Mouse (Mus musculus): Measurements from ENCODE around the gene Krtap19-3. TPM values are rescaled to one million over a fixed set of nuclear protein-coding genes. Genes with fewer than 3 reads are reported as not detected.

Krtap19-3 gene
- not detected in 2 replicates for polyA plus RNA-seq (2015; fragmentation: Nextera tagmentation; extraction: Ambion mirVana)

DNA sequence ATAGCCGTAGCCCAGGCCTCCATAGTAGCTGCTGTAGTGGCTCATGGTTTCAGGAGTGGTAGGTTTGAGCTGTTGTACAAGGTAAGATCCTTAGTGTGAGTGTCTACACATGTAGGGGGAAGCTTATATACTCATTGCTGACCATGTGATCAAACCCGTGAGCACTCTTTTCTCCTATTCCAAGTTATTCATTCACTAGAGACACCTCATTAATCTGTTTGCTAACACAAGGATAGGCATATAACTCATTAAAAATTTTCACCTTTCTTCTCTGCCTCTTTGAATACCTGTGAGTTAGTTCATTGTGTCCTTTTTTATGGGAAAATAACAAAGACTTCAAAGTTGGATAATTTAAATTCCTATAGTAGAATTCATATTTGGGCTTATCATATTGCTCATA is at the start of gene Krtap19-3:
Gene Krtap19-3 (minus strand): TSS at position 101 of the 400 bp plus-strand sequence.
- no peaks in the 10 kb centered on the region for H3K4me1 ChIP-seq (replicated peaks; ENCODE audit: control insufficient read depth, insufficient read depth, low read length)
- no peaks in the 10 kb centered on the region for H3K27me3 ChIP-seq (ENCODE audit: control insufficient read depth, insufficient read depth, low read depth, low read length)
- no peak within 1 kb of the TSS for H3K4me3 ChIP-seq (ENCODE audit: low read length)
- no peaks in the 10 kb centered on the region for H3K9me3 ChIP-seq (ENCODE audit: control insufficient read depth, low read length)
- no peak within 1 kb of the TSS for H3K9ac ChIP-seq (ENCODE audit: low read length)
- no peak within 1 kb of the TSS for H3K4me2 ChIP-seq (ENCODE audit: low read depth, low read length)
- no peaks in the 10 kb centered on the region for H3K36me3 ChIP-seq (ENCODE audit: control insufficient read depth, insufficient read depth, low read length)
- 72% methylated on average over 2 of the region's 2 CpGs for WGBS
- no peak within 1 kb of the TSS for H3K27ac ChIP-seq (ENCODE audit: low read length)
- ATAC-seq (ENCODE audit: low read depth): no peak

DNA sequence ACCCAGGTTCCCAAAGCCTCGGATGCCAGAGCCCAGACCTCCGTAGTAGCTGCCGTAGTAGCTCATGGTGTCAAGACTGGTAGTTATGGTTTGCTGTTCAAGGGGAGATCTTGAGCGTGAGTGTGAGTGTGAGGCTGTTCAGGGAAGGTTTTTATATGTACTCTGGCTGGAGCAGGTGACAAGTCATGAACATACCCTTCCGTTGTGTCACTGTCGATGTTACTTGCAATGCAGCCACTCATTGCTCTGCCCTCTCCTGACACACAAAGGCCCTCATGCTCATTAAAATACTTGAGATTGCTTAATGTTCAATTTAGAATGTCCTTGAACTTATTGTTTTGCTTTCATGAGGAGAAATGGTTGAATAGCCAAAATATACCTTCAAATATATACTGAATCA is 18.5 kb upstream of the Krtap19-3 start, which contains the start of gene Krtap19-5:
Gene Krtap19-5 (minus strand): TSS at position 101 of the 400 bp plus-strand sequence.
- Histone ChIP-seq H3K4me3 (ENCODE audit: low read length) (no peak within 1 kb of the TSS), H3K27ac (ENCODE audit: low read length) (no peak within 1 kb of the TSS), H3K4me2 (ENCODE audit: low read depth, low read length) (no peak within 1 kb of the TSS), H3K9me3 (ENCODE audit: control insufficient read depth, low read length) (no peaks in the 10 kb centered on the region), H3K27me3 (ENCODE audit: control insufficient read depth, insufficient read depth, low read depth, low read length) (no peaks in the 10 kb centered on the region), H3K36me3 (ENCODE audit: control insufficient read depth, insufficient read depth, low read length) (no peaks in the 10 kb centered on the region), H3K4me1 (replicated peaks; ENCODE audit: control insufficient read depth, insufficient read depth, low read length) (no peaks in the 10 kb centered on the region), H3K9ac (ENCODE audit: low read length) (no peak within 1 kb of the TSS)
- 83% methylated on average over 6 of the region's 6 CpGs for whole genome bisulfite sequencing
- no peak for ATAC-seq (ENCODE audit: low read depth)

DNA sequence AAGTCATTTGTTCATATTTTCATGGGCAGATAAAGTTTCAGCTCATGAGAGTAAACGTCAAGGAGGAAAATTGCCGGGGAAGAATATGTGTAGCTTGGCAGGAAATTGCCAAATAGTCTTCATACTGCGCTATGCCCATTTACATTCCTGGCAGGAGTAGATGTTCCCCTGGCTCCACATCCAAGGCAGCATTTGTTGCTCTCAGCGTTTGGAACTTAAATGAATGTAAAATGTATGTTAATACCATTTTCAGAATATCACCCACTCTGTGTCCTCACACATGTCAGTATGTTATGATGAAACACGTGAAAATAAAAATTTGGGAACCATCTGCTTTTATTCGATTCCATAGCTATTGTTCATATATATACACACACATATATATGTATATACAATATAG is 9.0 kb upstream of the Krtap19-3 start:
- Histone ChIP-seq H3K4me2 (ENCODE audit: low read depth, low read length) (no peak overlapping the region), H3K36me3 (ENCODE audit: control insufficient read depth, insufficient read depth, low read length) (no peaks in the 10 kb centered on the region), H3K4me1 (replicated peaks; ENCODE audit: control insufficient read depth, insufficient read depth, low read length) (no peaks in the 10 kb centered on the region), H3K9me3 (ENCODE audit: control insufficient read depth, low read length) (no peaks in the 10 kb centered on the region), H3K9ac (ENCODE audit: low read length) (no peak overlapping the region), H3K27me3 (ENCODE audit: control insufficient read depth, insufficient read depth, low read depth, low read length) (no peaks in the 10 kb centered on the region), H3K4me3 (ENCODE audit: low read length) (no peak overlapping the region), H3K27ac (ENCODE audit: low read length) (no peak overlapping the region)
- WGBS: 71% methylated on average over 6 of the region's 6 CpGs
- ATAC-seq (ENCODE audit: low read depth): no peak

DNA sequence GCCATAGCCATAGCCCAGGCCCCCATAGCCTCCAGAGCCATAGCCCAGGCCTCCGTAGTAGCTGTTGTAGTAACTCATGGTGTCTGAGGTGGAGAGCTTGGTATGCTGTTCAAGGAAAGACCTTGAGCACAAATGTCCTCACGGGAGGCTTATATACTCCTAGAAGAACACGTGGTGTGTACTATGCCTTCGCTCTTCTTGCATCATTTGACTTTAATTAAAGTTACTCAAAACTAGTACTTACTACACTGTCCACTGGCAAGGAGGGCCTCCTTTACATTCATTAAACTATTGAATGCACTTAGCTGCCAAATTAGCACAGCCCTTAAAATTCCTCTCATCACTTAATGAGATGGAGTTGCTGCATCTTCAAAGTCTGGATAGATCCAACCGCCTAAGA is 7.2 kb upstream of the Krtap19-3 start, which contains the start of gene Krtap19-4:
Gene Krtap19-4 (minus strand): TSS at position 101 of the 400 bp plus-strand sequence.
- Histone ChIP-seq H3K4me1 (replicated peaks; ENCODE audit: control insufficient read depth, insufficient read depth, low read length) (no peaks in the 10 kb centered on the region), H3K4me3 (ENCODE audit: low read length) (no peak within 1 kb of the TSS), H3K36me3 (ENCODE audit: control insufficient read depth, insufficient read depth, low read length) (no peaks in the 10 kb centered on the region), H3K9me3 (ENCODE audit: control insufficient read depth, low read length) (no peaks in the 10 kb centered on the region), H3K27ac (ENCODE audit: low read length) (no peak within 1 kb of the TSS), H3K9ac (ENCODE audit: low read length) (no peak within 1 kb of the TSS), H3K4me2 (ENCODE audit: low read depth, low read length) (no peak within 1 kb of the TSS), H3K27me3 (ENCODE audit: control insufficient read depth, insufficient read depth, low read depth, low read length) (no peaks in the 10 kb centered on the region)
- ATAC-seq (ENCODE audit: low read depth): no peak
- WGBS: 84% methylated on average over 5 of the region's 5 CpGs

DNA sequence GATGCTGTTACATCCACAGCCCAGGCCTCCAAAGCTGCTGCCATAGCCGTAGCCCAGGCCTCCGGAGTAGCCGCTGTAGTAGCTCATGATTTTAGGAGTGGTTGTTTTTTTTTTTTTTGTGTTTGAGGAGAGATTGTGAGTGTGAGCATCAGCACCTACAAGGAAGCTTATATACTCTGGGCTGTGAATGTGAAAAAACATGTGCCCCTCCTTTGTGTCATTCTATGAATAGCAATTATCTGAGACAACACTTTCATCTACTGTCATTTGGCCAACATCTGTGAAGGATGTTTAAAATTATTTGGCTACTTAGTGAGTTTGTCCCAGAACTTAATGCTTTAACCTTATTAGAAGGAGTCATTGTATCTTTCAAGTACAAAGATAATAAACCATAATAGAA is 3.7 kb downstream of the Krtap19-3 start, which contains the start of gene Krtap19-2:
Gene Krtap19-2 (minus strand): TSS at position 101 of the 400 bp plus-strand sequence.
- 90% methylated on average over 3 of the region's 3 CpGs for WGBS
- no peak within 1 kb of the TSS for H3K4me3 ChIP-seq (ENCODE audit: low read length)
- no peak for ATAC-seq (ENCODE audit: low read depth)

DNA sequence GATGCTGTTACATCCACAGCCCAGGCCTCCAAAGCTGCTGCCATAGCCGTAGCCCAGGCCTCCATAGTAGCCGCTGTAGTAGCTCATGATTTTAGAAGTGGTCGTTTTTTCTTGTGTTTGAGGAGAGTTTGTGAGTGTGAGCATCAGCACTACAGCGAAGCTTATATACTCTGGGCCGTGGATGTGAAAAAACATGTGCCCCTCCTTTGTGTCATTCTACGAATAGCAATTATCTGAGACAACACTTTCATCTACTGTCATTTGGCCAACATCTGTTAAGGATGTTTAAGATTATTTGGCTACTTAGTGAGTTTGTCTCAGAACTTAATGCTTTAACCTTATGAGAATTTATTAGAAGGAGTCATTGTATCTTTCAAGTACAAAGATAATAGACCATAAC is 8.5 kb downstream of the Krtap19-3 start, which contains the start of gene Krtap19-1:
Gene Krtap19-1 (minus strand): TSS at position 101 of the 400 bp plus-strand sequence.
- Histone ChIP-seq H3K27me3 (ENCODE audit: control insufficient read depth, insufficient read depth, low read depth, low read length) (no peaks in the 10 kb centered on the region), H3K27ac (ENCODE audit: low read length) (no peak within 1 kb of the TSS), H3K4me1 (replicated peaks; ENCODE audit: control insufficient read depth, insufficient read depth, low read length) (no peaks in the 10 kb centered on the region), H3K36me3 (ENCODE audit: control insufficient read depth, insufficient read depth, low read length) (no peaks in the 10 kb centered on the region), H3K9ac (ENCODE audit: low read length) (no peak within 1 kb of the TSS), H3K4me2 (ENCODE audit: low read depth, low read length) (no peak within 1 kb of the TSS), H3K9me3 (ENCODE audit: control insufficient read depth, low read length) (no peaks in the 10 kb centered on the region), H3K4me3 (ENCODE audit: low read length) (no peak within 1 kb of the TSS)
- WGBS: 70% methylated on average over 6 of the region's 6 CpGs
- ATAC-seq (ENCODE audit: low read depth): no peak

More for the DNA sequence above, 3.7 kb downstream of the Krtap19-3 start, which contains the start of gene Krtap19-2:
- Histone ChIP-seq H3K27me3 (ENCODE audit: control insufficient read depth, insufficient read depth, low read depth, low read length) (no peaks in the 10 kb centered on the region), H3K27ac (ENCODE audit: low read length) (no peak within 1 kb of the TSS), H3K9me3 (ENCODE audit: control insufficient read depth, low read length) (no peaks in the 10 kb centered on the region), H3K9ac (ENCODE audit: low read length) (no peak within 1 kb of the TSS), H3K4me2 (ENCODE audit: low read depth, low read length) (no peak within 1 kb of the TSS), H3K36me3 (ENCODE audit: control insufficient read depth, insufficient read depth, low read length) (no peaks in the 10 kb centered on the region), H3K4me1 (replicated peaks; ENCODE audit: control insufficient read depth, insufficient read depth, low read length) (no peaks in the 10 kb centered on the region)

DNA sequence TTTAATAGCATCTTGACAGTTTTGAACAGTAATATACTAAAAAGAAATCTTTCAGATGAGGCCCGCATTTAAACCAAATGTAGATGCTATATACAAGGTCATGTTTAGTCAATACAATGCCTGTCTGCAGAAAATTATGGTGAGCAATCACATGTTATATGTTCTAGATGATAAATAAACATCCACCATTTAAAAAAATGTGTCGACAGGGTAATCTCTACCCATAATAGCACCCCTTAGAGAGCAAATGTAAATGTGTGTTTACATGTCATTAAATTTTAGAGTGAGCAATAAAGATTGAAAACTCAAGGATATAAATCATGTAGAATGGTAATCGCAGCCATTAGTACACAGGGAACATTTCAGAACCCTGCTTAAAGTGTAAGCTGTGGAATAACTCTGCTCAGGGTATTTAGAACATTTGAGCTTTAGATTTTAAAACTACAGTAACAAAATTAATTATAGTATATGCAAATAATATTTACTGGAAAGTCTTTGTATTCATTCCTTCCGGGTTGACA is 12.9 kb downstream of the Krtap19-3 start:
- H3K4me3 ChIP-seq (ENCODE audit: low read length): no peak overlapping the region
- no peaks in the 10 kb centered on the region for H3K9me3 ChIP-seq (ENCODE audit: control insufficient read depth, low read length)
- 82% methylated on average over 4 of the region's 4 CpGs for WGBS
- H3K9ac ChIP-seq (ENCODE audit: low read length): no peak overlapping the region
- no peak overlapping the region for H3K4me2 ChIP-seq (ENCODE audit: low read depth, low read length)
- H3K36me3 ChIP-seq (ENCODE audit: control insufficient read depth, insufficient read depth, low read length): no peaks in the 10 kb centered on the region
- no peaks in the 10 kb centered on the region for H3K27me3 ChIP-seq (ENCODE audit: control insufficient read depth, insufficient read depth, low read depth, low read length)
- no peaks in the 10 kb centered on the region for H3K4me1 ChIP-seq (replicated peaks; ENCODE audit: control insufficient read depth, insufficient read depth, low read length)
- ATAC-seq (ENCODE audit: low read depth): no peak
- no peak overlapping the region for H3K27ac ChIP-seq (ENCODE audit: low read length)

DNA sequence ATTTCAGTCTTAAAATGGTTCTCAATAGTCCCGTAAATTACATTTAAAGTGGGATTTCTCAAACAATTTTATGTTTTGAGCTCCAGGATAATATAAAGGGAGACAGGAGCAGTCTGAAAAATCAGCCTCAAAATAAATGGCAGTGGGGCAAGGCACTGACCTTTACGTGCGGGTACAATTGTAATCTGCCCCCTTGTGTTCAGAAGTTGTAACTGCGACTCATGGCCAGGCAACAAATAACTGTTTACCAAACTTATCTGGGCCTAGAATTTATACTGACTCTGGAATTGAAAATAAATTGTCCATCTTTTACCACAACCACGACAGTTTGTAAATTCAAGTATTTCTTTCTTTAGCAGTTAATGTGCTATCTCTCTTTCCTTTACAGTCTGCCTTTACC is 26.4 kb downstream of the Krtap19-3 start:
- H3K27me3 ChIP-seq (ENCODE audit: control insufficient read depth, insufficient read depth, low read depth, low read length): no peaks in the 10 kb centered on the region
- 16% methylated on average over 5 of the region's 5 CpGs for WGBS
- no peak overlapping the region for H3K27ac ChIP-seq (ENCODE audit: low read length)
- no peak overlapping the region for H3K9ac ChIP-seq (ENCODE audit: low read length)
- ATAC-seq (ENCODE audit: low read depth): no peak
- H3K36me3 ChIP-seq (ENCODE audit: control insufficient read depth, insufficient read depth, low read length): no peaks in the 10 kb centered on the region
- H3K4me1 ChIP-seq (replicated peaks; ENCODE audit: control insufficient read depth, insufficient read depth, low read length): no peaks in the 10 kb centered on the region
- no peak overlapping the region for H3K4me2 ChIP-seq (ENCODE audit: low read depth, low read length)
- no peak overlapping the region for H3K4me3 ChIP-seq (ENCODE audit: low read length)
- H3K9me3 ChIP-seq (ENCODE audit: control insufficient read depth, low read length): no peaks in the 10 kb centered on the region

DNA sequence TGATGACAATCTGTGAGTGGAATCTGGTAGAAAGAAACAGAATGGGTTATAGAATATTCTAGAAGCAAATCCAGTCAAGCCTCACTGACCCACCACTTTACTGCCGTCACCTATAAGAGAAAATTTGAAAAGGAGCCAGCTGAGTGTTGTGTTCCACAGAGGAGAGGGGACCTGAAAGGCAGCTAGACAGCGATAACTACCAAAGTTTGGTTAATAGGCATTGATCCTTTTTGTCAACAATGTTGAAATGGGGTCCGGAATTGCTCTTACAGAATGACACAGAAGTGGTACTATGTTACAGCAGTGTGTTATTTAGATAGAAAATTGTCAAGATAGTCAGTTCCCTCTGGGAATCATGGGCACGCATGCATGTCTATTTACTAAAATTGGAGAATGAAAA is 29.3 kb downstream of the Krtap19-3 start:
- no peak for ATAC-seq (ENCODE audit: low read depth)
- H3K4me3 ChIP-seq (ENCODE audit: low read length): no peak overlapping the region
- no peaks in the 10 kb centered on the region for H3K36me3 ChIP-seq (ENCODE audit: control insufficient read depth, insufficient read depth, low read length)
- H3K4me1 ChIP-seq (replicated peaks; ENCODE audit: control insufficient read depth, insufficient read depth, low read length): no peaks in the 10 kb centered on the region
- H3K4me2 ChIP-seq (ENCODE audit: low read depth, low read length): no peak overlapping the region
- no peaks in the 10 kb centered on the region for H3K27me3 ChIP-seq (ENCODE audit: control insufficient read depth, insufficient read depth, low read depth, low read length)
- no peak overlapping the region for H3K9ac ChIP-seq (ENCODE audit: low read length)
- 79% methylated on average over 4 of the region's 4 CpGs for WGBS
- no peaks in the 10 kb centered on the region for H3K9me3 ChIP-seq (ENCODE audit: control insufficient read depth, low read length)
- no peak overlapping the region for H3K27ac ChIP-seq (ENCODE audit: low read length)
